Mouse (Mus musculus) embryonic facial prominence, embryonic 14.5 days (tissue): ENCODE measurements at regions not wholly inside any gene's neighbourhood (a gene's known extent, or its start where the extent isn't known, plus 50 kb on each side); places are given as distances from the start of the nearest gene placed in this dataset.

Source experiments
- ATAC-seq: fragments of 200-750 bp; cut with Nextera tagmentation; 2 replicates; pipeline ENCODE4 v1.8.0; 2017; ENCODE audit warnings: low read depth, moderate number of reproducible peaks, moderate TSS enrichment
- DNase-seq: peaks from one replicate; pipeline ENCODE4 v3.0.0-alpha.2; 2015; ENCODE audit warnings: low spot score
- H3K27ac ChIP-seq: fragments of 300-500 bp; sonication (generic); replicated peaks from 2 replicates; pipeline ENCODE4 v1.5.1; 2014; ENCODE audit warnings: low read depth, mild to moderate bottlenecking, low read length, moderate library complexity
- H3K27me3 ChIP-seq: fragments of 300-500 bp; sonication (generic); replicated peaks from 2 replicates; pipeline ENCODE4 v1.6.1; 2014; ENCODE audit warnings: low read length; ENCODE audit not compliant: control insufficient read depth, insufficient read depth
- H3K36me3 ChIP-seq: fragments of 300-500 bp; sonication (generic); 2 replicates; pipeline ENCODE4 v1.6.1; 2014; ENCODE audit warnings: low read length, mixed read lengths; ENCODE audit not compliant: control insufficient read depth, insufficient read depth
- H3K4me1 ChIP-seq: fragments of 300-500 bp; sonication (generic); 2 replicates; pipeline ENCODE4 v1.6.1; 2014; ENCODE audit warnings: antibody characterized with exemption, low read length; ENCODE audit not compliant: control insufficient read depth, insufficient read depth
- H3K4me2 ChIP-seq: fragments of 300-500 bp; sonication (generic); 2 replicates; pipeline ENCODE4 v1.6.1; 2014; ENCODE audit warnings: low read depth, mild to moderate bottlenecking, low read length, moderate library complexity, mixed read lengths
- H3K4me3 ChIP-seq: fragments of 300-500 bp; sonication (generic); 2 replicates; pipeline ENCODE4 v1.5.1; 2014; ENCODE audit warnings: low read depth, mild to moderate bottlenecking, low read length
- H3K9ac ChIP-seq: fragments of 300-500 bp; sonication (generic); 2 replicates; pipeline ENCODE4 v1.6.1; 2014; ENCODE audit warnings: low read depth, mild to moderate bottlenecking, low read length, moderate library complexity, mixed read lengths
- H3K9me3 ChIP-seq: fragments of 300-500 bp; sonication (generic); 2 replicates; pipeline ENCODE4 v1.6.1; 2016; ENCODE audit warnings: low read length; ENCODE audit not compliant: control insufficient read depth
- WGBS: fragments of 180-500 bp; shearing (Covaris S2); extraction: QIAGEN DNeasy Blood & Tissue Kit; methylation state at CpG from one replicate; pipeline ENCODE4 v1.1.7; 2014; 5-methylcytosine and 5-hydroxymethylcytosine counted together

DNA sequence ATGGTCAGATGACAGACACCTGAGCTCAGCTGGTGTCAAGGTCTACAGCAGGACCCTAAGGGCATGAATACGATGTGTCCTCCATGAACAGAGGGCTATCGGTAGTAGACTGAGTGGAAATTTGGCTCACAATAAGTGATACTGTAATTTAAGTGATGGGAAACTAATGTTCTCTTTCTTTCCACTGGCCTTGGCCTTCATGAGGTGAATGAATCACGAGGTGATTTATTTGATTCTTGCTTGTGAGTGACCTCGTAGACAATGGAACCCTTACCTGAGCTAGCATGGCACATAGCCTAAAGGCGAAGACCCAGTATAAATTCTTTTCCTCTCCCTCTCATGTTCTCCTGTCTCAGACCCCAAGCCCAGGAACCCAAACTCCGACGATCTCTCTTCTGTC lies 54.1 kb upstream of the Gm5148 start:
- H3K4me1 ChIP-seq, result no peaks in the 10 kb centered on the region
- no peaks in the 10 kb centered on the region for H3K9me3 ChIP-seq
- no peak overlapping the region for H3K27ac ChIP-seq
- H3K4me3 ChIP-seq, result no peak overlapping the region
- no peak overlapping the region for H3K9ac ChIP-seq
- no peaks in the 10 kb centered on the region for H3K27me3 ChIP-seq
- H3K36me3 ChIP-seq, result no peaks in the 10 kb centered on the region
- no peak overlapping the region for H3K4me2 ChIP-seq
- ATAC-seq (no peak), DNase-seq (no peak)
- 87% methylated on average over 7 of the region's 7 CpGs for WGBS

DNA sequence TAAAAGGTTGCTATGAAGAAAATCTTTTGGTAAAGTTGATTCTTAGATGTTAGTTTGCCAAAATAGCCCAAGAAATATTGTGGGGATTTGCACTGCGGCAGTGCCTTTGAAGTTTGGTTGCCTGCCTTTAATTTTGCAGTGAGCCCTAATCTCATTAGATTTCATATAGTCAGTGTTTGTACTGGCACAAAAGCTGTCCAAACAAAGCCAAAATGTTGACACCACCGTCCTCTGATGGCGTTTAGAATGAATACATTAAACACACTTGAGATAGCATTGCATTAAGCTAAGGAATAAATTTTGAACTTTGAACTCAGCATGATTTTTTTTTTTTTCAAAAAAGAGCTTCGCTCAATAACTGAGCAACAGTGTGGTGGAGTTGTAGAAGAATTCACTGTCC lies 51.9 kb upstream of the Gm5148 start:
- Histone ChIP-seq H3K4me2 (no peak overlapping the region), H3K27me3 (no peaks in the 10 kb centered on the region), H3K9me3 (no peaks in the 10 kb centered on the region), H3K4me3 (no peak overlapping the region), H3K4me1 (no peaks in the 10 kb centered on the region), H3K27ac (no peak overlapping the region), H3K36me3 (no peaks in the 10 kb centered on the region), H3K9ac (no peak overlapping the region)
- ATAC-seq (no peak), DNase-seq (peak; percentile 20)
- 52% methylated on average over 4 of the region's 4 CpGs for WGBS
